Mouse (Mus musculus): ENCODE measurements around the gene Igflr1. TPM values are rescaled to one million over a fixed set of nuclear protein-coding genes. Genes with fewer than 3 reads are reported as not detected.
A peak's percentile ranks its signal among the peaks of the same experiment; 100 is the strongest.

The Igflr1 gene
- polyA plus RNA-seq, 1 experiment from 2014 or later: 2.9 TPM

DNA sequence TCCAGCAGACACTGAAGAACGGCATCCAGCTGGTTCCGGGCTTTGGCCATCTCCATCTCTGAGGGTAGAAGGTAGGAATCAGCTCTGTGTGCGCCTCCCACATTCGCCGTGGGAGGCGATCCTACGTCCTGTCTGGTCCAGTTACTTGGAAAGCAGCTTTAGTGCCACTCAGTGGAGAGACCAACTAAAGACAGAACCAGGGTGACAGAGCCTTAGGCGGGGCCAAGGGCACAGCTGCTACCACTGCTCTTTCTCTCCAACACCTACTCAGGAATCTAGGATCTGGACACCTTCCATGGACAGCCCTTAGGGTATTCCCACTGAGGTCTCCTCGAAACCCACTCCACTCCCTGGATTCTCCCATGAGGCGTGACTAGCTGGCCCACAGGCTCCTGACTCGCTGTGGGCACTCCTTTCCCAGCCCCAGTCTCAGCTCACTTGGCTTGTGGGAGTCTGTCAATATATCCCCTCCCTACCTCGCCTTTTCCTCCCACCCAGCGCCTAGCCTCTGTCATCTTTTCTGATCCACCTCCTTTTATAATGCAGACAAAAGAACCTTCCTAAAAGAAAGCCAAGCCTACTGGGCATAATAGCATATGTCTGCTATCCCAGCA, 7.2 kb upstream of the Igflr1 start:
- Histone ChIP-seq H3K4me1 (replicated peaks) (peaks cover 22% of the 10 kb centered on the region), H3K36me3 (peaks cover 16% of the 10 kb centered on the region), H3K4me2 (replicated peaks) (peak overlapping the region; percentile 89), H3K9me3 (no peaks in the 10 kb centered on the region), H3K27ac (no peak overlapping the region), H3K9ac (peak overlapping the region; percentile 28; the same call in 1 of the 2 replicates), H3K4me3 (replicated peaks) (peak overlapping the region; percentile 53; the same call in 1 of the 2 replicates), H3K27me3 (replicated peaks) (no peaks in the 10 kb centered on the region)
- ATAC-seq: no peak
- 87% methylated on average over 13 of the region's 13 CpGs for WGBS

DNA sequence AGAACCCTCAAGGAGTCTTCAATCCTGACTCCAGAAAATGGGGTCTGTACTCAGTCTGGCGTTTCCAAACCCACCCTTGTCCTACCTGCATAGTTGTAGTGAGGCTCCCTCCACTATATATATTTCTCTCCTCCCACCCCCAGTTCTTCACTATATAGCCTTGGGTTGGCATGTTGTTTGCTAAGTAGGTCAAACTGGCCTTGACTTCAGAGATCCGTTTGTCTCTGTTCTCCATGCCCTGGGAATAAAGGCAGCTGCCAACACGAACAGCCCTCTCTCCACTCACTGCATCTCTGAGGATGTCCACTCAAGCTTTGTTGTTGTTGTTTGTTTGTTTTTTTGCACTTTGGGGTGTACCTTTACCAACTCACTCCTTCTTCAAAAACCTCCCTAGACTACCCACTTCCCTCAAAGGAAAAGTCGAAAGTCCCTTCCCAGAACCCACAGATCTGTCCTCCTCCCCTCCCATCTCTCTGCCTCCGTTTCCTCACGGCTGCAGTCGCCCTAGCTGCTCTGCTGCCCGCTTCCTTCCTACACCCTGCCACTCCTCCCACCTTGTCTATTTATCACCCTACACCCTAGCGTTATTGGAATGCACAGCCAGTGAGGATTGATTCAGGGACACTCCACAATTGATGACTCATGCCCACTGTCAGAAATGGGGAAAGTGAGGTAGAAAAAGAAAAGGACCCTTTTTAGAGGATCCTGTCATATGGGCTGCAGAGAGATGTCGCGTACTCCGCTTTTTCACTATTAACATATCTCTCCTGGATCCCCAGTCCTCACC, 6.4 kb upstream of the Igflr1 start:
- peak overlapping the region; percentile 89 for H3K4me2 ChIP-seq (replicated peaks)
- peak; percentile 8; the same call in 1 of the 2 replicates for ATAC-seq
- H3K9ac ChIP-seq: peak overlapping the region; percentile 65
- H3K27me3 ChIP-seq (replicated peaks): no peaks in the 10 kb centered on the region
- H3K36me3 ChIP-seq: peaks cover 16% of the 10 kb centered on the region
- H3K27ac ChIP-seq: peak overlapping the region; percentile 60
- H3K4me3 ChIP-seq (replicated peaks): peak overlapping the region; percentile 53
- WGBS: 13% methylated on average over 12 of the region's 12 CpGs
- H3K9me3 ChIP-seq: no peaks in the 10 kb centered on the region
- H3K4me1 ChIP-seq (replicated peaks): peaks cover 16% of the 10 kb centered on the region; the same call in 1 of the 2 replicates

DNA sequence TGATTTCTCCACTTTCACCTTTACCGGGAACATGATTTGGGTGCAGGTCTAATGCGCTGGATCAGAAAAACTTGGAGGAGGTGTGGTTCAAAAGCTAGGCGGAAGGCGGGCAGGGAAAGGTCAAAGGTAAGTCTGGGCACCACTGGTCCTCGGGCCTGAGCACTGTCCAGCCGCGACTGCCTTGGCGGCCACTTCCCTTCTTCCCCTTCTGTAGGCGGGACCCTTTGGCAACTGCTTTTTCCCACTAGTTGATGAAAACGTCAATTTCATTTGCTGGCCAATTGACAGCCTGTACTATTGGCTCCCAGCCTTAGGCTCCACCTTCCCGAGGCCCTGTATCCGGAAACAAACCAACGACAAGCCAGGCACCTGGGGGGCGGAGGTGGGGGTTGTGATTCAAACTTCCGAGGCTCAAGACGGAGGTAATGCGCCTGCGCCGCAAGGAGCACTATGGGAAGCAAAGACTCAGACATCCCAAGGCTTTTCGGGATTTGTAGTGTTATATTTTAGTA, 5.7 kb upstream of the Igflr1 start, which contains the start of gene Lin37:
Gene Lin37, minus strand, starts transcription at position 396 of the 512 bp plus-strand sequence.
- Histone ChIP-seq H3K27me3 (replicated peaks) (no peaks in the 10 kb centered on the region), H3K9me3 (no peaks in the 10 kb centered on the region), H3K36me3 (peaks cover 16% of the 10 kb centered on the region), H3K4me2 (replicated peaks) (peak within 1 kb of the TSS; percentile 89), H3K9ac (peak within 1 kb of the TSS; percentile 65), H3K4me1 (replicated peaks) (peaks cover 22% of the 10 kb centered on the region; the same call in 1 of the 2 replicates), H3K27ac (peak within 1 kb of the TSS; percentile 60), H3K4me3 (replicated peaks) (peak within 1 kb of the TSS; percentile 53)
- under 1% methylated on average over 20 of the region's 20 CpGs for WGBS
- ATAC-seq: peak; percentile 84

DNA sequence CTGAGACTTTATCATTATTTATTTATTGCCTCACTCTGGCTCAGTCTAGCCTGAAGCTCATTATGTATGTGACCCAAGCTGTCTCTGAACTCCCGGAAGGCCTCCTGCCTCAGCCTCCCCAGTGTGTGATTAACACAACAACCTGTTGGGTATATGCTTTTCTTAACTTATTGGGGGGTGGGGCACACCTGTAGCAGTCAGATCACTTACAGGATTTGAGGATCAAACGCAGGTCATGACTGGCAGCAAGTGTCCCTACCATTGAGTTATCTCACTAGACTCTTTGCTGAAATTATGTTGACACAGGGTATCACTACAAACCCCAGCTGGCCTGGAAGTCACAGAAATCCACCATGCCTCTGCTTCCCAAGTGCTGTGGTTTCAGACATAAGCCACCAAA, 4.9 kb upstream of the Igflr1 start:
- WGBS: 75% methylated on average over 2 of the region's 2 CpGs
- no peaks in the 10 kb centered on the region for H3K27me3 ChIP-seq (replicated peaks)
- no peak for ATAC-seq
- no peak overlapping the region for H3K9ac ChIP-seq
- H3K9me3 ChIP-seq: no peaks in the 10 kb centered on the region
- H3K27ac ChIP-seq: no peak overlapping the region
- H3K4me1 ChIP-seq (replicated peaks): peaks cover 23% of the 10 kb centered on the region; the same call in 1 of the 2 replicates
- H3K4me2 ChIP-seq (replicated peaks): peak overlapping the region; percentile 89; the same call in 1 of the 2 replicates
- H3K4me3 ChIP-seq (replicated peaks): peak overlapping the region; percentile 53; the same call in 1 of the 2 replicates
- peaks cover 19% of the 10 kb centered on the region for H3K36me3 ChIP-seq

DNA sequence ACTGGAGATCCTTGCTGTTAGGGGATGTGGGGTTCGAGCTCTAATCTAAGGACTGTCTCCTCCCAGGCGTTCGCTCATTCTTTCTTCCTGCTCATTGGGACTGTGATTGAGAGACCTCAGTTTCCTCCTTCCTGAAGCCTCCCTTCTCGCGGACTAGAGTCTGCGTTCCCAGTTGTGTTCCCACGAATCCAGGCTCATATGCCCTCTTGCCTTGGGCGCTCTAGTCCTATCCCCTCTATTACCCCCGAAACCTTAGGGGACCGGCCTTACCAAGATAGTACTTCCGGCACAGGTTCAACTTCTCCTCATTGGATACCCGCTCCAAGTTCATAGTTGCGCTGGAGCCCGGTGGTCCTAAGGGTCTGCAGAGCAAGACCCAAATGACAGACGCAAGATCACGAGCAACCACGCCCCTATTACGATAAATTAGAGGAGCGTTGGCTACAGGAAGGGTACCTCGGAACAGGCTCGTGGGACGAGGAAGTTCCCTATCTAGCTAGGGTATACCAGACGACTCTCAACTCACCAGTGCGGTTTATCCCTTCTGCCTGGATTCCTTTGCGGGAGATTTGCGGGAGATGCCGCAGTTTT, 2.6 kb upstream of the Igflr1 start:
- ATAC-seq: no peak
- under 1% methylated on average over 27 of the region's 27 CpGs for WGBS
- Histone ChIP-seq H3K27ac (peak overlapping the region; percentile 81), H3K9ac (peak overlapping the region; percentile 62), H3K4me1 (replicated peaks) (peaks cover 23% of the 10 kb centered on the region; the same call in 1 of the 2 replicates), H3K36me3 (peaks cover 16% of the 10 kb centered on the region; the same call in 1 of the 2 replicates), H3K4me3 (replicated peaks) (peak overlapping the region; percentile 67), H3K4me2 (replicated peaks) (peak overlapping the region; percentile 77), H3K27me3 (replicated peaks) (no peaks in the 10 kb centered on the region), H3K9me3 (no peaks in the 10 kb centered on the region)

DNA sequence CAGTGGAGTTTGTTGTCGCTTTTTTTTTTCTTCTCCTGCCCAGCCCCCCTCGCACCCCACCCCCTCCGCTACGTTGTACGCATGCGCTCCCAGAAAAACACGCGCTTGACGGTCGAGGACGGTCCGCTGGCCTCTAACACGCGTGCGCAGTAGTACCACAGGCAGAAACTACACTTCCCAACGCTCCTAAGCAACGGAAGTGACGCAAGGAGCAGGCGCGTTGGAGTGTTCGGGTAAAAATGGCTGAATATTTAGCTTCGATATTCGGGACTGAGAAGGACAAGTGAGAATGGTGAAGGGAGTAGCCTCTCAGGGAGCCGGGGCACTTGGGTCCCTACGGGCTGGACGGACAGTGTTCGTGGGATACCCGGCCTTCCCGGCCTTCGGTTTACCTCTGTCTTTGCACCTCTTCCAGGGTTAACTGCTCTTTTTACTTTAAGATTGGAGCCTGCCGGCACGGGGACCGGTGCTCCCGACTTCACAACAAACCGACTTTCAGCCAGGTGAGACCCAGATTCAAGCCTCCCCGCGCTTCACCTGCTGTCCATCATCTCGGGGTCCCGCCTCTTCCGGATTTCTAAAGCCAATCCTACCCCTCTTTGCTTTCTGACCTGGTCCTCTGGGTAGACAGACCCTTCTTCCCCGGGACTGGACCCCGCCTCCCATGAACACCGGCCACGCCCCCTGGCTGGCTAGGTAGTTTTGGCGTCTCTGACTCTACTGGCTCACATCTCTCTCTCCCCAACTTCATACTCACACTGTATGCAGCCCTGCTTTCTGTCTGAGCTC, 1.9 kb upstream of the Igflr1 start, which contains the start of the genes U2af1l4, Gm49396 and Psenen:
Gene U2af1l4, plus strand, starts transcription at position 185 of the 789 bp plus-strand sequence.
Gene Gm49396, plus strand, starts transcription at position 228 of the 789 bp plus-strand sequence.
Gene Psenen, minus strand, starts transcription at position 511 of the 789 bp plus-strand sequence.
- H3K9me3 ChIP-seq: no peaks in the 10 kb centered on the region
- WGBS: 0% methylated on average over 45 of the region's 45 CpGs

DNA sequence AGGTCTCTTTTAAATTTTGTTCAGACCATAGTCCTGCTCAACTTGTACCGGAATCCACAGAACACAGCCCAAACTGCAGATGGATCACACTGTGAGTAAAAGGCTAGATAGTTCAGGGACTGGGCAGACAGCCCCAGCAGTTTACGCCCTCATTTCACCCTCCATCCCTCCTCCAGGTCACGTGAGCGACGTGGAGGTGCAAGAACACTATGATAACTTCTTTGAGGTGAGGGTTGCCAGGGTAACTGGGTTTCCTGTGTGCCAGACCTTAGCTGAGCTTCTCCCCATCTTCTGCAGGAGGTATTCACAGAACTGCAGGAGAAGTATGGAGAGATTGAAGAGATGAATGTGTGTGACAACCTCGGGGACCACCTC, 1.3 kb upstream of the Igflr1 start:
- peak overlapping the region; percentile 67 for H3K4me3 ChIP-seq (replicated peaks)
- peak overlapping the region; percentile 96; the same call in 1 of the 2 replicates for H3K27ac ChIP-seq
- 0 out of 2 replicates have a peak overlapping the region, but pooled peaks have one; percentile 70 for H3K9ac ChIP-seq
- peaks cover 24% of the 10 kb centered on the region for H3K36me3 ChIP-seq
- H3K27me3 ChIP-seq (replicated peaks): no peaks in the 10 kb centered on the region
- no peak for ATAC-seq
- peak overlapping the region; percentile 59 for H3K4me2 ChIP-seq (replicated peaks)
- WGBS: 21% methylated on average over 6 of the region's 6 CpGs
- no peaks in the 10 kb centered on the region for H3K9me3 ChIP-seq
- peaks cover 14% of the 10 kb centered on the region; the same call in 1 of the 2 replicates for H3K4me1 ChIP-seq (replicated peaks)

More for the DNA sequence above, 1.9 kb upstream of the Igflr1 start, which contains the start of the genes U2af1l4, Gm49396 and Psenen:
- Histone ChIP-seq H3K9ac (peak within 1 kb of the TSS; percentile 70), H3K4me1 (replicated peaks) (peaks cover 18% of the 10 kb centered on the region; the same call in 1 of the 2 replicates), H3K27ac (peak within 1 kb of the TSS; percentile 96), H3K4me3 (replicated peaks) (peak within 1 kb of the TSS; percentile 67), H3K36me3 (peaks cover 18% of the 10 kb centered on the region; the same call in 1 of the 2 replicates), H3K4me2 (replicated peaks) (peak within 1 kb of the TSS; percentile 77), H3K27me3 (replicated peaks) (no peaks in the 10 kb centered on the region)
- peak; percentile 90 for ATAC-seq

DNA sequence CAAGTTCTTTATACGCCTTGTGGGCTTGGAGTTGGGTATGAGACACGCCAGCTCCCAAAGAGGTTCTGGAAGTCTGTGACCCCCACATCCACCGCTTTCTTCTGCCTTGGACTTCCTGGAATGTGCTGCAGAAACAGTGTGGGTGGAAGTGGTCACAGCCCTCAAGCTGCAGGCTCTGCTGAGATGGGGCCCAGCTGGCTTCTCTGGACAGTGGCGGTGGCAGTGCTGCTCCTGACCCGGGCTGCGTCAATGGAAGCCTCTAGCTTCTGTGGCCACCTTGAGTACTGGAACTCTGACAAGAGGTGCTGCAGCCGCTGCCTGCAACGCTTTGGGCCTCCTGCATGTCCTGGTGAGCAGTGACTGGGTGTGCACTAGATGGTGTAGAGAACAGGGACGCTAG, 806 bp downstream of the Igflr1 start:
- H3K4me3 ChIP-seq (replicated peaks): no peak overlapping the region
- no peak overlapping the region for H3K9ac ChIP-seq
- ATAC-seq: no peak
- H3K36me3 ChIP-seq: peaks cover 46% of the 10 kb centered on the region
- no peak overlapping the region for H3K4me2 ChIP-seq (replicated peaks)
- peaks cover 11% of the 10 kb centered on the region; the same call in 1 of the 2 replicates for H3K4me1 ChIP-seq (replicated peaks)
- H3K9me3 ChIP-seq: no peaks in the 10 kb centered on the region
- 75% methylated on average over 9 of the region's 9 CpGs for WGBS
- no peaks in the 10 kb centered on the region for H3K27me3 ChIP-seq (replicated peaks)
- H3K27ac ChIP-seq: no peak overlapping the region

DNA sequence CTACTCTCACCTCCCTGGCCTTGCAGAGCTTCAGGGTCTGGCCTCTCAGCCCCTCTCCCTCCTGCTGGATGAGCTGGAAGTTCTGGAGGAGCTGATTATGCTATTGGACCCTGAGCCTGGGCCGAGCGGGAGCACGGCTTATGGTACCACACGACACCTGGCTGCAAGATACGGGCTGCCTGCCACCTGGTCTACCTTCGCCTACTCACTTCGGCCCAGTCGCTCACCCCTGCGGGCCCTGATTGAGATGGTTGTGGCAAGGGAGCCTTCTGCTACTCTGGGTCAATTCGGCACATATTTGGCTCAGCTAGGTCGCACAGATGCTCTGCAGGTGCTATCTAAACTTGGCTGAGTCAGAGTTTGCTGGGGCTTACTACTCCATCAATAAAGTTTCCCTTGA, 2.3 kb downstream of the Igflr1 start:
- peaks cover 53% of the 10 kb centered on the region for H3K36me3 ChIP-seq
- peaks cover 9% of the 10 kb centered on the region; the same call in 1 of the 2 replicates for H3K4me1 ChIP-seq (replicated peaks)
- 86% methylated on average over 11 of the region's 11 CpGs for WGBS
- H3K27ac ChIP-seq: no peak overlapping the region
- no peak overlapping the region for H3K4me2 ChIP-seq (replicated peaks)
- H3K9ac ChIP-seq: no peak overlapping the region
- ATAC-seq: no peak
- no peak overlapping the region for H3K4me3 ChIP-seq (replicated peaks)
- no peaks in the 10 kb centered on the region for H3K9me3 ChIP-seq
- no peaks in the 10 kb centered on the region for H3K27me3 ChIP-seq (replicated peaks)

DNA sequence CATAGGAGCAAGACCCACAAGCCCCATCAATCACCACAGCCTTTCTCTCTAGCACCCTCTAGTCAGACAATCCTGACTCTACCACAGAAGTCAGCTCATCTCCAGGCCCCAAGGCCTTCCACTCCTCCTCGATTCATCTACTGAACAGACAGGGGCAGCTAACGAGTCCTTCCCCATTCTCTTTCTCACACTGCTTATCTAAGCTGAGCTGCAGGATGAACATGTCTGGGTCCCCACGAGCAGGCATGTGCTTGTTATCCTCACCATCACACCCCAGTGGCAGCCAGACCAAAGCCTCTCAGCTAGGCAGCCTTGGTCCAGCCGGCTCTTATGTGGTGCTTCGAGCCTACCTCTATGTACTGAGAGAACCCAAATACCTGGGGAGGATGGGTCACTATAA, 7.2 kb downstream of the Igflr1 start:
- no peaks in the 10 kb centered on the region for H3K4me1 ChIP-seq (replicated peaks)
- H3K9me3 ChIP-seq: no peaks in the 10 kb centered on the region
- no peak overlapping the region for H3K4me3 ChIP-seq (replicated peaks)
- peaks cover 81% of the 10 kb centered on the region for H3K36me3 ChIP-seq
- H3K9ac ChIP-seq: no peak overlapping the region
- WGBS: 85% methylated on average over 5 of the region's 5 CpGs
- no peaks in the 10 kb centered on the region for H3K27me3 ChIP-seq (replicated peaks)
- ATAC-seq: no peak
- no peak overlapping the region for H3K4me2 ChIP-seq (replicated peaks)
- no peak overlapping the region for H3K27ac ChIP-seq

DNA sequence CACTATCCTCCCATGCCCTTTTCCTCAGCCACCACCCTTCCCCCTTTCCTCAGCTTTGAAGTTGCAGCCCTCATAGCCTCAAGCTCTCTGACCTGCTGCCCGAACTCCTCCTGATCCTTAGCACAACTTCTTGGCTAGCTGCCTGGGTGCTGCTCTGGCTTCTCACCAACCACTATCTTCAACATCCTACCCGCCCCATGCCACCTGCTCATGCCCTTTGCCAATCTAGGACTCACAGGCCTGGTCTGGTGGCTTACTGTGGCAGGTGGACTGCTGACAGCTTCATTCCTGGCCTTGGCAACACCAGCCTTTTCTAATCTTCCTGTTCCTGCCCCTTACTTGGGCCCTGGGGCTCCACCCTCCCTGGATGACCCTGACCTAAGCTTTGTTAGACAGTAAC, 7.7 kb downstream of the Igflr1 start:
- no peaks in the 10 kb centered on the region for H3K4me1 ChIP-seq (replicated peaks)
- H3K9me3 ChIP-seq: no peaks in the 10 kb centered on the region
- no peak overlapping the region for H3K4me3 ChIP-seq (replicated peaks)
- no peak overlapping the region for H3K4me2 ChIP-seq (replicated peaks)
- H3K27me3 ChIP-seq (replicated peaks): no peaks in the 10 kb centered on the region
- no peak overlapping the region for H3K27ac ChIP-seq
- ATAC-seq: no peak
- no peak overlapping the region for H3K9ac ChIP-seq
- 78% methylated on average over 2 of the region's 2 CpGs for WGBS
- H3K36me3 ChIP-seq: peaks cover 87% of the 10 kb centered on the region
